Mouse (Mus musculus): ENCODE data around the gene Mrgpre. TPM values are rescaled to one million over a fixed set of nuclear protein-coding genes. Genes with fewer than 3 reads are reported as not detected.

The Mrgpre gene
- total RNA-seq, 2 experiments from 2014 or later = 1.8 to 2.3 TPM

DNA sequence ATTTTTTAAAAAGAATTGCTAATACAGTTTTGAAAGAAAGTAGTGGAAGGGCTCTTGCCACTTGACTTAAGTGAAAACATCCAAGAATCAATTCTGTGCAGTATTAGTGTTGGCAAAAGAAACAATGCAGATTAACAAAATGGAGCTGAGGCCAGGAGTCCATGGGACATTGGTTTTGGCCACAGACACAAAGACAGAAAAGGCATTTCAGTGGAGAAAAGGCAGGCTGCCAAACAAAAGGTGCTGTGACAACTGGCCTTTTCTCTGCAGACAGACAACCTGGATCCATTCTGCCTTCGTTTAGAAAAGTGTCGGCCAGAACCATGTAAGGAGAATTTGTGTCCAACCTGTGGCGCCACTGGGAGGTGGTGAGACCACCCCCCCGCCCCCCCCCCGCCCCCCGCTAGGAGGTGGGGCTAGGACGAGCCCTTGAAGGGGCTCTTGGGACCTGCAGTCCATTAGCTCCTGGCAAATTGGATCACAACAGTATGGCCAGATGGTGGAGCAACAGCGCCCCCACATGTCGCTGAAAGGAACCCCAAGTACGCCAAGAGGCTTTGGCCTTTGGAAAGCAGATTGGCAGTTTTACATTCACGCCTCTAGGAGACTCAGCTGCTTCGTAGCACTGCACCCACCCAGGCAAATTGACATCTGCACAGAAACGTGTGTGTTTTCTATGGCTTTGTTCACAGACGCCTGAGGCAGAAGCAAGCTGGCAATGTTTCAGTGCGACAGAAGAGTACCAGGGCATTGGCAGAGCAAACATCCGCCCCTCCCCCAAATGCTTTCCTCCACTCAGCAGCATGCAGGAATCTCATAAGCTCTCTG, 36.0 kb downstream of the Mrgpre start:
- DNase-seq = peak; percentile 93 to 96
- intact Hi-C loops (cut with DNase I) = loop anchor here (1.0 to 2.0 kb wide), 2 partner anchors 42 to 163 kb away; no protein-coding TSS in a partner anchor

- intact Hi-C loops (cut with DNase I) = no loop called here
- no peak for DNase-seq
Measured at GRCm38 (mm10) chr7:143740653-143741052, 43.6 kb downstream of the Mrgpre start.

DNA sequence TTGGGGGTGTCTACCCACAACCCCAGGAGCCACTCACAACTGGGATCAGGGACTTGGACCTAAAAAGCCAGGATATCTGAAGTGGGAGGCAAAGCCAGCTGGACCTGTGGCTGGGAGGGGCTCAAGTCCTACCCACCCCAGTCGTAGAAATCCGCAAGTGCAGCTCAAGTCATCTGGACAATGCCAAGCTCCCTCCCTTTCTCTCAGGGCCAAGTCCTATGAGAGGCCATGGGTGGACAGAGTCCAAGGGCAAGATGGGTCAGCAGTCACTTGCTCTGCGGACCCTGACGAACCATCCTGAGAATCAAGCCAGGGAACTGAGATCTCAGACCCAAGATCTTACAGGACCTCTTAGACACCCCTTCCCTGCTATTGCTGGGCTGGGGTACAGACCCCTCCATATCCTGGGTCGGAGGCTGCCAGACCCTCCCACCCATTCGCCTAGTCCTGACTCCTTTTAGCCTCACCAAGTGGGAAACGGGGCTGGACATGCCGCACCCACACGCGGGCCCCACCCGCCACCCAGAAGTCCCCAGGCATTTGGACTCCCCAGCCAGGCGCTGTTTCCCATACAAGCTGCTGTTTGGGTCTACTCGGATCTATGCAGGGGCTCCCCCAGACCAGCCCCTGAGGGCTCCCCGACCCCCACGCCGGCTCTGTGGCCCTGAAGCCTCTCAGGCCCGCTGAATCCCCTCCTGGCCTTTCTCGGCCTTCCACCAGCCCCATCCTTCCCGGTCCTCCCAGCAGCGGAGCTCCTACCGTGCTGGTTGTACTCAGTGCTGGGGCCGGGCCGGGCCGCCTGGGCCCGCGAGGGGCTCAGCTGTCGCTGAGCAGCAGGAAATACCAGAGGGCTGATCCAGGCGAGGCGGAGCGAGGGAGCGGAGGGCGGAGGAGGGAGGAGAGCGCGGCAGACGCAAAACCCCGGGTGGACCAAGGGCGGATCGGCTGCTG, 44.5 kb downstream of the Mrgpre start:
- peak; percentile 91 to 92 for DNase-seq
- intact Hi-C loops (cut with DNase I) = no loop called here

DNA sequence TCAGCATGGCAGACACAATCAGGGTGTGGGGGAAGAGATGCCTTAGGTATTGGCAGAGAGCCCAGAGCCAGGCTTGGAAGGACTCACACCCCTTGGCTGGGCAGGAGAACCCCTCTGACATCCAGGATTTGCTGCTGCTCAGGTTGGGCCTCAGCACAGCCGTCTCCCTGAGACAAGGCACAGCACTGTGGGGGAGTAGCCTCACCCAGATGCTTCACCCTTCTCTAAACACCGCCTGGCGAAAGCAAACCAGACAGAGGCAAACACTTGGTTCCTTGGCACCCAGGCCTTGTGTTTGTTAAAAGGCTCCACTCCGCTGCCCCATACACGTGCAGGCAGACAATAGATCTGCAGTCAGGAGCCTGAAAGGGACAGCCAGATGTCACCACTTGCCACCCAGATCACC, 45.7 kb downstream of the Mrgpre start:
- DNase-seq = peak; percentile 27 to 53
- intact Hi-C loops (cut with DNase I) = no loop called here

GRCm38 (mm10) chr7:143738194-143738593, 46.1 kb downstream of the Mrgpre start:
- intact Hi-C loops (cut with DNase I) = no loop called here
- DNase-seq = no peak

DNA sequence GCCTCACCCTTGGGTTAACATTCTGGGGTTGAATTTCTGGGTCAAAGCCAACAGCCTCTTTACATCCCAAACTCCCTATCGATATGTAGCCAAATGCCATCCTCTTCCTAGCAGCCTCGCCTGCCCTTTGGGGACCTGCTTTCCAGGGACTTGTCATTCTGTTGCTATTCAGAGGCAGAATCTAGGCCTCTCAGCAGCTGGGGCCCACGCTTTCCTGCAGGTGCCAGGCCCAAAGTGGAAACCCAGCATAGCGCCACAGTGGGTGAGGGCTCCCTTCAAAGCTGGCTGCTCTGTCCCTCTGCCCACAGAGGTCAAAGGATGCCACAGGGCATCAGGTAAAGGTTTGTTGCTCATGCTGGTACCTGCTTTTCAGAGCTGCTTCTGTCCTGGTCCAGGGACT, 50.6 kb downstream of the Mrgpre start:
- intact Hi-C loops (cut with DNase I) = no loop called here
- DNase-seq = no peak

DNA sequence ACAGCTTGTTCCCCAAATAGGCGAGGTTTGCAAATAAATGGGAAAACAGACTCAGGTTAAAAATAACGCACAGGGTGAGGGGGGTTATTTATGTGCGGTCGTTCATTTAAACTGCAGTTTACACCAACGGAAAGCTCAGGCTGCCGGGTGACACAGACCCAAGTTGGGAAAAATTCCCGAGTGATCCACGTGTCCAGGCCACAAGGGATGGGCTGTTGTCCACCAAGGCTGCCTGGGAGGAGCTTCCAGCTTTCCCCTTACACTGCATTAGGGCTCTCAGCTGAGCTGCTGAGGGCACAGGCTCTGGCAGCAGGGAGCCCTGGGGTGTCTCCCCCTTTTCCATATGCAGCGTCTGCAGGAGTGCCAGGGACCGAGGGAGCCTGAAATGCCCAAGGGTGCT, 54.4 kb downstream of the Mrgpre start:
- intact Hi-C loops (cut with DNase I) = no loop called here
- peak; percentile 32 to 57 for DNase-seq

Small RNA genes within 50 kb of the gene (microRNA-seq; reads per million reads assigned to microRNA genes)
- gene Gm22064 = 0 reads per million in 2 experiments

Other genes with a start within 250 kb of the Mrgpre start
- gene Nap1l4, start 235.4 kb downstream of the Mrgpre start, total RNA-seq (2021) = 100 to 1,000 TPM; 192 to 197 TPM
- 10 to 100 TPM; 20.3 to 26.8 TPM for gene Cars, start 184.4 kb downstream of the Mrgpre start, total RNA-seq (2021)
- gene Tnfrsf26, start 155.8 kb downstream of the Mrgpre start, total RNA-seq (2021) = 1 to 10 TPM; 1.0 to 1.1 TPM
- 1 to 10 TPM; 2.5 to 3.2 TPM for gene Tnfrsf22, start 134.8 kb downstream of the Mrgpre start, total RNA-seq (2021)
- gene Tnfrsf23, start 98.6 kb downstream of the Mrgpre start, total RNA-seq (2021) = 1 to 10 TPM; 2.4 to 2.6 TPM
- 10 to 100 TPM; 28.7 to 32.2 TPM for gene Osbpl5, start 27.5 kb downstream of the Mrgpre start, total RNA-seq (2021)
- not detected for gene Mrgprg, start 17.5 kb downstream of the Mrgpre start, total RNA-seq (2021)
- gene Nadsyn1, start 38.3 kb upstream of the Mrgpre start, total RNA-seq (2021) = 1 to 10 TPM; 6.3 to 8.0 TPM
- gene Dhcr7, start 38.6 kb upstream of the Mrgpre start, total RNA-seq (2021) = 10 to 100 TPM in 1 of 2 experiments, 1 to 10 TPM in 1; 9.9 to 10.9 TPM
- gene Gm498, start 82.3 kb upstream of the Mrgpre start, total RNA-seq (2021) = not detected
- under 1 TPM; 0.69 to 0.93 TPM for gene Shank2, start 217.4 kb upstream of the Mrgpre start, total RNA-seq (2021)

Measured in heart, postnatal 10 days (tissue).